8 mouse cellular contexts compared by ENCODE assay signal in the genomic region with DNA sequence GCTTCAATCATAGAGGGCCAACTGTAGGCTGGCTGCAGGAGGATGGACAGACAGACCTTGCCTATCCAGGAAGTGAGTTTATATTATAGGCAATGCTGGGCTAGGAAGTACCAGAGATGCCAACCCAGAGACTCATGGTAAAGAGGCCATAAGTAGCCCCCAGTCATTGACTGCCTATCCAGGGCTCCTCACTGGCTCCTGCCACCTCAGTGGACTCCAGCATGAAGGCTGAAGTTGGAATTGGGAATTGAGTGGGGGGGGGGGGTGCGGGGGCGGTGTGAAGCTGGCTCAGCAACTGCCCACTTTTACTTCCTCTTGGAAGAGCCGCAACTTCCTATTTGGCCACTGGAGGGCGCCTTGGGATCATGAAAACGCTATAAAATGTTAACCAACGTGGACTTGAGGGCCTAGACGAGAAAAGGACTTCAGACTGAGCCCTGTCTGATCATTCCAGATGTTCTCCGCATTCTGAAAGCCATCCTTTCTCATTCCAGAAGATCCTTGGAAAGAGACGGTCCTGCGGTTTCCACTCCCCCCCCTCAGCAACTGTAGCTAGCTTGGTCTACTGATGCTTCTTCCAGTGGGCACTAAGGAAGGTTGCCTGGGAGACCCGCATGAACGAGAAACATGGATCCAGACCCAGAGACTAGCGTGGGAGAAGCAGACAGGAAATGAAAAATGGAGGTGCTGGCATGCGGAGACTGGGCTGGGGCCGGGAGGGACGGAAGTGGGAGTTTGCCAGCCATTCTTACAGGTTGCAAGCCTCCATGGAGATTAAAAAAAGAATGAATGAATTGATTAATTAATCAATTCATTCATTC.
DNase-seq lines count a peak whose midpoint lies in the region; ATAC-seq lines count a peak whose summit lies in the region.

No protein-coding gene starts in this region.

- H3K36me3 ChIP-seq in heart, embryonic 12.5 days = peaks cover 9% of the 10 kb centered on the region
- no peaks in the 10 kb centered on the region for H3K36me3 ChIP-seq in forebrain, embryonic 15.5 days
- no peaks in the 10 kb centered on the region for H3K36me3 ChIP-seq in hindbrain, embryonic 13.5 days

- no peak overlapping the region for H3K4me2 ChIP-seq in heart, embryonic 12.5 days
- no peak overlapping the region for H3K4me2 ChIP-seq in forebrain, embryonic 15.5 days (replicated peaks)
- H3K4me2 ChIP-seq in hindbrain, embryonic 13.5 days = 0 out of 2 replicates have a peak overlapping the region, but pooled peaks have one; percentile 26

- no peaks in the 10 kb centered on the region for H3K27me3 ChIP-seq in heart, embryonic 12.5 days (replicated peaks)
- no peaks in the 10 kb centered on the region for H3K27me3 ChIP-seq in forebrain, embryonic 15.5 days
- no peaks in the 10 kb centered on the region for H3K27me3 ChIP-seq in hindbrain, embryonic 13.5 days

- peaks cover 33% of the 10 kb centered on the region for H3K4me1 ChIP-seq in heart, embryonic 12.5 days (replicated peaks)
- H3K4me1 ChIP-seq in forebrain, embryonic 15.5 days = 0 out of 2 replicates have a peak, but pooled peaks cover 10% of the 10 kb centered on the region
- peaks cover 21% of the 10 kb centered on the region for H3K4me1 ChIP-seq in hindbrain, embryonic 13.5 days (replicated peaks)

- 18% methylated on average over 16 of the region's 16 CpGs for WGBS in heart, embryonic 12.5 days
- WGBS in forebrain, embryonic 15.5 days = 20% methylated on average over 16 of the region's 16 CpGs
- 11% methylated on average over 16 of the region's 16 CpGs for WGBS in hindbrain, embryonic 13.5 days

- no peak overlapping the region for H3K9ac ChIP-seq in heart, embryonic 12.5 days
- no peak overlapping the region for H3K9ac ChIP-seq in forebrain, embryonic 15.5 days (replicated peaks)
- H3K9ac ChIP-seq in hindbrain, embryonic 13.5 days = 0 out of 2 replicates have a peak overlapping the region, but pooled peaks have one; percentile 13

- ATAC-seq in heart, embryonic 12.5 days (ENCODE audit: insufficient number of reproducible peaks, low FRiP score) = no peak
- ATAC-seq in cerebellum, adult (ENCODE audit: insufficient number of reproducible peaks, low FRiP score, low TSS enrichment) = peak; percentile 41
- peak; percentile 62 for ATAC-seq in forebrain, embryonic 15.5 days (replicated peaks)
- peak; percentile 53; the same call in 1 of the 2 replicates for ATAC-seq in hindbrain, embryonic 13.5 days (ENCODE audit: low FRiP score)

- peak; percentile 96 for DNase-seq in heart, adult 11 months
- peak; percentile 68 to 88 for DNase-seq in layer of hippocampus, postnatal 25 days (ENCODE audit: extremely low spot score in 1 of 2, low spot score in 1 of 2)
- peak; percentile 72 to 81 for DNase-seq in lung, postnatal 4 days
- peak; percentile 59 for DNase-seq in right cerebral cortex, postnatal 25 days

- no peak overlapping the region for H3K4me3 ChIP-seq in heart, embryonic 12.5 days
- no peak overlapping the region for H3K4me3 ChIP-seq in forebrain, embryonic 15.5 days
- H3K4me3 ChIP-seq in hindbrain, embryonic 13.5 days = no peak overlapping the region

- no peaks in the 10 kb centered on the region for H3K9me3 ChIP-seq in heart, embryonic 12.5 days (replicated peaks)
- no peaks in the 10 kb centered on the region for H3K9me3 ChIP-seq in forebrain, embryonic 15.5 days
- no peaks in the 10 kb centered on the region for H3K9me3 ChIP-seq in hindbrain, embryonic 13.5 days

- no peak overlapping the region; the same call in 1 of the 2 replicates for H3K27ac ChIP-seq in heart, embryonic 12.5 days (ENCODE audit: poor library complexity, severe bottlenecking)
- H3K27ac ChIP-seq in forebrain, embryonic 15.5 days (replicated peaks) = no peak overlapping the region
- H3K27ac ChIP-seq in hindbrain, embryonic 13.5 days = no peak overlapping the region
